In the genomic region with DNA sequence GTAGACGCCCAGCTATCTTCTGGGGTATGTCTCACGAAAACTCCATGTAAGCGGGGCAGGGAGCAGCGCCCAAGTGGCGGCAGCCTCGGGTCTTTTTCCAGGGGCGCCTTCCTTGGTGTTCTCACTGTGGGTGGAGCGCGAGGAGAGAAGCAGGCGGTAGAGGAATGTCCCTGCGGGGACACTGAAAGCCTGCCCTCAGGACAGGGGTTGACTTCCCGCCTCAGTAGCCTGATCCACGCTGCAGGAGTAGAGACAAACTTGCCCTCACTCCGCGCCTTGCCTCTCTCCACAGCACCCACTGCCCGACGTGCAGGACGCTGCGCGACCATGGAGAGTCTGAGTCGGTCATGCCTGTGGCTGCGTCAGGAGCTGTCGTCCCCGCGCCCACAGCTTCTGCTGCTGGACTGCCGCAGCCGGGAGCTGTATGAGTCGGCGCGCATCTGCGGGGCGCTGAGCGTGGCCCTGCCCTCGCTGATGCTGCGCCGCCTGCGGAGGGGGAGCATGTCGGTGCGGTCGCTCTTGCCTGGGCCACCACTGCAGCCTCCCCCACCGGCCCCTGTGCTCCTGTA, we compare ENCODE assay signal across 8 mouse cellular contexts. TPM values are rescaled to one million over a fixed set of nuclear protein-coding genes. Genes with fewer than 3 reads are reported as not detected.
A peak's percentile ranks its signal among the peaks of the same experiment; 100 is the strongest.
DNase-seq lines count a peak whose midpoint lies in the region; ATAC-seq and TF ChIP-seq lines count a peak whose summit lies in the region.

No protein-coding gene starts in this region.

- H3K9ac ChIP-seq in heart, embryonic 11.5 days (ENCODE audit: low read depth, low read length): peak overlapping the region; percentile 39; the same call in 1 of the 2 replicates
- H3K9ac ChIP-seq in hindbrain, embryonic 11.5 days (ENCODE audit: low read depth, low read length): no peak overlapping the region
- H3K9ac ChIP-seq in midbrain, embryonic 11.5 days (ENCODE audit: low read length): no peak overlapping the region

- H3K4me2 ChIP-seq in heart, embryonic 11.5 days: peak overlapping the region; percentile 71
- peak overlapping the region; percentile 41 for H3K4me2 ChIP-seq in hindbrain, embryonic 11.5 days (replicated peaks; ENCODE audit: low read depth, low read length)
- peak overlapping the region; percentile 53 for H3K4me2 ChIP-seq in midbrain, embryonic 11.5 days

- H3K36me3 ChIP-seq in heart, embryonic 11.5 days (ENCODE audit: control insufficient read depth, insufficient read depth, low read length): no peaks in the 10 kb centered on the region
- H3K36me3 ChIP-seq in hindbrain, embryonic 11.5 days (ENCODE audit: control insufficient read depth, insufficient read depth, low read length): no peaks in the 10 kb centered on the region
- H3K36me3 ChIP-seq in midbrain, embryonic 11.5 days (ENCODE audit: control insufficient read depth, insufficient read depth, low read length): no peaks in the 10 kb centered on the region

- peak overlapping the region; percentile 33 for H3K4me3 ChIP-seq in heart, embryonic 11.5 days (ENCODE audit: low read depth, low read length)
- peak overlapping the region; percentile 68 for H3K4me3 ChIP-seq in bone marrow macrophage, adult 2 months (ENCODE audit: insufficient read depth, low read length)
- peak overlapping the region; percentile 25 for H3K4me3 ChIP-seq in hindbrain, embryonic 11.5 days (ENCODE audit: low read depth, low read length)
- H3K4me3 ChIP-seq in midbrain, embryonic 11.5 days (ENCODE audit: low read depth, low read length): peak overlapping the region; percentile 29

- TF ChIP-seq POLR2A in bone marrow macrophage, adult 2 months (IDR thresholded peaks at IDR 0.05; ENCODE audit: borderline replicate concordance, low read depth, low read length): no peak

- 11% methylated on average over 40 of the region's 41 CpGs for WGBS in heart, embryonic 11.5 days (ENCODE audit: insufficient replicate concordance)
- 25% methylated on average over 37 of the region's 41 CpGs for WGBS in hindbrain, embryonic 11.5 days
- WGBS in midbrain, embryonic 11.5 days: 7% methylated on average over 33 of the region's 41 CpGs

- no peak for ATAC-seq in heart, embryonic 11.5 days (replicated peaks; ENCODE audit: insufficient number of reproducible peaks, low FRiP score, low TSS enrichment)
- no peak for ATAC-seq in hindbrain, embryonic 11.5 days (ENCODE audit: low FRiP score)
- ATAC-seq in midbrain, embryonic 11.5 days (ENCODE audit: low FRiP score): 0 out of 2 replicates have a peak, but pooled peaks have one; percentile 8

- DNase-seq in heart, adult 9 months (ENCODE audit: low spot score in 2 of 2): no peak
- peak; percentile 39 for DNase-seq in hindbrain, embryonic 11.5 days (ENCODE audit: low spot score)
- peak; percentile 89 for DNase-seq in midbrain, embryonic 11.5 days (ENCODE audit: low spot score, missing footprints)
- DNase-seq in cerebellum, postnatal 14 days: no peak
- DNase-seq in frontal cortex, postnatal 10 days (ENCODE audit: low spot score in 2 of 2): no peak
- DNase-seq in c-Kit-positive CD71-positive TER-119-positive erythroid progenitor cells, embryonic 14.5 days (ENCODE audit: low spot score): no peak

- no peak for TF ChIP-seq CTCF in bone marrow macrophage, adult 2 months (IDR thresholded peaks at IDR 0.05; ENCODE audit: low read depth, low read length)

- no peaks in the 10 kb centered on the region for H3K9me3 ChIP-seq in heart, embryonic 11.5 days (replicated peaks; ENCODE audit: control insufficient read depth, low read length)
- no peaks in the 10 kb centered on the region for H3K9me3 ChIP-seq in hindbrain, embryonic 11.5 days (ENCODE audit: control insufficient read depth, low read length)
- H3K9me3 ChIP-seq in midbrain, embryonic 11.5 days (ENCODE audit: control insufficient read depth, low read length): no peaks in the 10 kb centered on the region

- no peak overlapping the region for H3K27ac ChIP-seq in heart, embryonic 11.5 days (ENCODE audit: low read depth, low read length)
- H3K27ac ChIP-seq in bone marrow macrophage, adult 2 months (ENCODE audit: insufficient read depth, low read depth, low read length): no peak overlapping the region
- H3K27ac ChIP-seq in hindbrain, embryonic 11.5 days (ENCODE audit: low read depth, low read length): no peak overlapping the region
- no peak overlapping the region for H3K27ac ChIP-seq in midbrain, embryonic 11.5 days (ENCODE audit: low read depth, low read length)

- no peaks in the 10 kb centered on the region; the same call in 1 of the 2 replicates for H3K4me1 ChIP-seq in heart, embryonic 11.5 days (ENCODE audit: control insufficient read depth, insufficient read depth, low read length)
- no peaks in the 10 kb centered on the region for H3K4me1 ChIP-seq in bone marrow macrophage, adult 2 months (ENCODE audit: control insufficient read depth, insufficient read depth, low read length)
- H3K4me1 ChIP-seq in hindbrain, embryonic 11.5 days (replicated peaks; ENCODE audit: control insufficient read depth, insufficient read depth, low read length): no peaks in the 10 kb centered on the region; the same call in 1 of the 2 replicates
- 0 out of 2 replicates have a peak, but pooled peaks cover 2% of the 10 kb centered on the region for H3K4me1 ChIP-seq in midbrain, embryonic 11.5 days (ENCODE audit: control insufficient read depth, insufficient read depth, low read length)

- H3K27me3 ChIP-seq in heart, embryonic 11.5 days (ENCODE audit: control insufficient read depth, insufficient read depth, low read length): peaks cover 55% of the 10 kb centered on the region
- H3K27me3 ChIP-seq in hindbrain, embryonic 11.5 days (ENCODE audit: control insufficient read depth, insufficient read depth, low read length): peaks cover 35% of the 10 kb centered on the region
- peaks cover 45% of the 10 kb centered on the region for H3K27me3 ChIP-seq in midbrain, embryonic 11.5 days (ENCODE audit: control insufficient read depth, insufficient read depth, low read length)

RNA-seq across cellular contexts. Expression of a gene that starts 0.8 kb away (rescaled TPM):
- polyA plus RNA-seq in heart, embryonic 11.5 days (2014; fragmentation: Nextera tagmentation; extraction: Ambion mirVana): 2.8 and 5.4 TPM in 2 replicates
- not detected in 2 replicates for polyA plus RNA-seq in bone marrow macrophage, adult 2 months (2012; ENCODE audit: insufficient read depth, insufficient read length, missing spikeins)
- 3.5 and 4.9 TPM in 2 replicates for polyA plus RNA-seq in hindbrain, embryonic 11.5 days (2014; fragmentation: Nextera tagmentation; extraction: Ambion mirVana)
- 1.7 and 2.1 TPM in 2 replicates for polyA plus RNA-seq in midbrain, embryonic 11.5 days (2014; fragmentation: Nextera tagmentation; extraction: Ambion mirVana)

RNA-seq across cellular contexts. Expression of a gene that starts 19.9 kb away (rescaled TPM):
- polyA plus RNA-seq in heart, embryonic 11.5 days (2014; fragmentation: Nextera tagmentation; extraction: Ambion mirVana): 11.1 and 12.2 TPM in 2 replicates
- polyA plus RNA-seq in bone marrow macrophage, adult 2 months (2012; ENCODE audit: insufficient read depth, insufficient read length, missing spikeins): not detected in 2 replicates
- polyA plus RNA-seq in hindbrain, embryonic 11.5 days (2014; fragmentation: Nextera tagmentation; extraction: Ambion mirVana): 14.0 and 15.5 TPM in 2 replicates
- 13.0 and 14.5 TPM in 2 replicates for polyA plus RNA-seq in midbrain, embryonic 11.5 days (2014; fragmentation: Nextera tagmentation; extraction: Ambion mirVana)

RNA-seq across cellular contexts. Expression of a gene that starts 33.0 kb away (rescaled TPM):
- polyA plus RNA-seq in heart, embryonic 11.5 days (2014; fragmentation: Nextera tagmentation; extraction: Ambion mirVana): 6.9 and 8.2 TPM in 2 replicates
- polyA plus RNA-seq in bone marrow macrophage, adult 2 months (2012; ENCODE audit: insufficient read depth, insufficient read length, missing spikeins): 39.8 and 41.2 TPM in 2 replicates
- polyA plus RNA-seq in hindbrain, embryonic 11.5 days (2014; fragmentation: Nextera tagmentation; extraction: Ambion mirVana): 6.0 and 7.8 TPM in 2 replicates
- polyA plus RNA-seq in midbrain, embryonic 11.5 days (2014; fragmentation: Nextera tagmentation; extraction: Ambion mirVana): 6.0 and 6.6 TPM in 2 replicates

Comparison
In these comparisons a context has a peak if more than half of its experiments do, and no peak if none do; other contexts are left out.
1. DNase-seq: peak in hindbrain, embryonic 11.5 days (single experiment) and midbrain, embryonic 11.5 days (single experiment); none in heart, adult 9 months (0 of 2), cerebellum, postnatal 14 days (0 of 2), frontal cortex, postnatal 10 days (0 of 2) and c-Kit-positive CD71-positive TER-119-positive erythroid progenitor cells, embryonic 14.5 days (single experiment).
2. RNA of a gene that starts 19.9 kb away (polyA plus RNA-seq): 13.0 to 14.5 TPM in midbrain, embryonic 11.5 days, 14.0 to 15.5 TPM in hindbrain, embryonic 11.5 days and 11.1 to 12.2 TPM in heart, embryonic 11.5 days; not detected in bone marrow macrophage, adult 2 months; every median in the first group is over 10 times any median in the second.
3. Peak in every context shown above with its lines, with median percentiles within 50 percentile points of each other: H3K4me2 ChIP-seq and H3K4me3 ChIP-seq.